Mouse (Mus musculus): ENCODE data around the gene Limd1. TPM values are rescaled to one million over a fixed set of nuclear protein-coding genes. Genes with fewer than 3 reads are reported as not detected.
"Not testable (repeated sequence)": the region's sequence is repeated elsewhere in the genome, so short reads cannot be mapped to it uniquely, and the experiment has no call there.

Limd1 gene
- 10 to 100 TPM; 29.4 to 31.2 TPM for total RNA-seq (2021)
- long read RNA-seq, experiment 1, full-length matches to known transcripts = 36 of 49 reads
- long read RNA-seq, experiment 1, partial matches to known transcripts = 1 of 49 reads
- long read RNA-seq, experiment 1, other reads (novel, unspliced or antisense) = 12 of 49 reads
- long read RNA-seq, experiment 2, full-length matches to known transcripts = 54 of 60 reads
- long read RNA-seq, experiment 2, partial matches to known transcripts = 3 of 60 reads
- long read RNA-seq, experiment 2, other reads (novel, unspliced or antisense) = 3 of 60 reads

GRCm38 (mm10) chr9:123478586-123479195, at the start of gene Limd1:
TSS of gene Limd1 (plus strand) at chr9:123478706.
- peak; percentile 73 for DNase-seq
- intact Hi-C loops (cut with DNase I; ENCODE audit: low total_unique reads) = no loop called here

- intact Hi-C loops (cut with DNase I; ENCODE audit: low total_unique reads) = loop anchor here (10.0 kb wide), 1 partner anchor 275 kb away; the partner anchor contains the start of gene Clec3b
- no peak for DNase-seq
These were observed 48.6 kb upstream of the Limd1 start for GRCm38 (mm10) chr9:123429863-123430262.

GRCm38 (mm10) chr9:123430973-123431372, 47.5 kb upstream of the Limd1 start:
- DNase-seq = no peak
- intact Hi-C loops (cut with DNase I; ENCODE audit: low total_unique reads) = loop anchor here (10.0 kb wide), 1 partner anchor 276 kb away; the partner anchor contains the start of gene Clec3b

GRCm38 (mm10) chr9:123438223-123438622, 40.3 kb upstream of the Limd1 start:
- intact Hi-C loops (cut with DNase I; ENCODE audit: low total_unique reads) = loop anchor here (10.0 kb wide), 1 partner anchor 283 kb away; the partner anchor contains the start of gene Clec3b
- DNase-seq = no peak

- intact Hi-C loops (cut with DNase I; ENCODE audit: low total_unique reads) = loop anchor here (5.0 kb wide), 1 partner anchor 183 kb away; no protein-coding TSS in a partner anchor
- DNase-seq = peak; percentile 51
These were observed 38.1 kb upstream of the Limd1 start for GRCm38 (mm10) chr9:123440230-123441058.

- intact Hi-C loops (cut with DNase I; ENCODE audit: low total_unique reads); DNase-seq: not testable (repeated sequence)
These were observed 31.4 kb upstream of the Limd1 start for GRCm38 (mm10) chr9:123447101-123447500.

GRCm38 (mm10) chr9:123448594-123448993, 29.9 kb upstream of the Limd1 start:
- intact Hi-C loops (cut with DNase I; ENCODE audit: low total_unique reads) = no loop called here
- DNase-seq = no peak

GRCm38 (mm10) chr9:123450174-123450573, 28.3 kb upstream of the Limd1 start:
- DNase-seq = peak; percentile 36
- intact Hi-C loops (cut with DNase I; ENCODE audit: low total_unique reads) = loop anchor here (5.0 kb wide), 2 partner anchors 57 to 72 kb away; no protein-coding TSS in a partner anchor

- intact Hi-C loops (cut with DNase I; ENCODE audit: low total_unique reads) = loop anchor here (5.0 kb wide), 2 partner anchors 56 to 71 kb away; no protein-coding TSS in a partner anchor
- no peak for DNase-seq
These were observed 26.7 kb upstream of the Limd1 start for GRCm38 (mm10) chr9:123451772-123452171.

GRCm38 (mm10) chr9:123456634-123457602, 21.6 kb upstream of the Limd1 start:
- intact Hi-C loops (cut with DNase I; ENCODE audit: low total_unique reads) = no loop called here
- DNase-seq = no peak

- DNase-seq = no peak
- intact Hi-C loops (cut with DNase I; ENCODE audit: low total_unique reads) = no loop called here
These were observed 20.9 kb upstream of the Limd1 start for GRCm38 (mm10) chr9:123457603-123458002.

GRCm38 (mm10) chr9:123467141-123467620, 11.3 kb upstream of the Limd1 start:
- no peak for DNase-seq
- intact Hi-C loops (cut with DNase I; ENCODE audit: low total_unique reads) = no loop called here

- no peak for DNase-seq
- intact Hi-C loops (cut with DNase I; ENCODE audit: low total_unique reads) = no loop called here
These were observed 10.0 kb upstream of the Limd1 start for GRCm38 (mm10) chr9:123468406-123469085.

- intact Hi-C loops (cut with DNase I; ENCODE audit: low total_unique reads) = no loop called here
- DNase-seq = no peak
These were observed 9.4 kb upstream of the Limd1 start for GRCm38 (mm10) chr9:123469087-123469486.

- intact Hi-C loops (cut with DNase I; ENCODE audit: low total_unique reads) = no loop called here
- DNase-seq = no peak
These were observed 5.1 kb upstream of the Limd1 start for GRCm38 (mm10) chr9:123473377-123473776.

- DNase-seq = no peak
- intact Hi-C loops (cut with DNase I; ENCODE audit: low total_unique reads) = no loop called here
These were observed 2.9 kb upstream of the Limd1 start for GRCm38 (mm10) chr9:123475569-123475968.

GRCm38 (mm10) chr9:123478031-123478585, 398 bp upstream of the Limd1 start:
- intact Hi-C loops (cut with DNase I; ENCODE audit: low total_unique reads) = no loop called here
- peak; percentile 76 for DNase-seq

GRCm38 (mm10) chr9:123479196-123479669, 727 bp downstream of the Limd1 start:
- no peak for DNase-seq
- intact Hi-C loops (cut with DNase I; ENCODE audit: low total_unique reads) = no loop called here

Measured in gastrocnemius, postnatal 14 days (tissue).